Mouse (Mus musculus): ENCODE results near the gene Snrnp27.

The Snrnp27 gene

DNA sequence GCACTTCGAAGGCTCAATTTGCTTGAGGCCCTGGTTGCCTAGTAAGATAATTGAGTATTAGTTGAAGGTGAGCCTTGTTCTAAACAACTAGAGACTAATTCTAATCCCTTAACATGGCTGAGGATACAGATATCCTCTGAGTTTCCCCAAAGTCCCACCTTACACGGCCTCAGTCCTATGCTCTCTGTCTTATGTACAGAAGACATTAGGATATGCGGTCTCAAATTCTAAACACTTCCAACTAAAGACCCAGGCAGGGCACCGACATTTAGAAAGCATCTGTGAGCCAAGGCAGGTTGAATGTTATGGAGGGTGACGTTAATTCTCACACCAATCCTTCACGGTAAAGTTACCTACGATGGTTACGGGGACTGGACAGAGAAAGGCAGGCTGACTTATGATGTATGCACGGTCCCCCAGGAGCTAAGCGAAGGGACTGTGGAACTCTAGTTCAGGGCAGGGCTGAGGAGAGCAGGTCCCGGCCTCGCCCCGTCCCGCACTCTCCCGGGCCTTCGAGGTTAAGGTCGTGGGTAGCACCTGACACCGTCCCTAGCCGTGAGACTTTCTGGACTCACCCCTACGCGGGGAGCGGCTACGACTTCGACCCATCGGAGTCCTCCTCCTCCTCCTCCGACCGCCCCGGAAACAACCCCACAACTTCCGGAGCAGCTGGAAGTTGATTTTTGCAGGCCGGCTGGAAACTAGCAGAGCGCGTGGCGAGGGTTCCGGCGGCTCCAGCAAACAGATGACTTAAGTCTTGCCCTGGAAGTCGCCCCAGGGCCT is at the start of gene Snrnp27:
Gene Snrnp27, minus strand, starts transcription at position 651 of the 783 bp plus-strand sequence.
- peak; percentile 78 to 81 for DNase-seq (ENCODE audit: low spot score in 2 of 2)

DNA sequence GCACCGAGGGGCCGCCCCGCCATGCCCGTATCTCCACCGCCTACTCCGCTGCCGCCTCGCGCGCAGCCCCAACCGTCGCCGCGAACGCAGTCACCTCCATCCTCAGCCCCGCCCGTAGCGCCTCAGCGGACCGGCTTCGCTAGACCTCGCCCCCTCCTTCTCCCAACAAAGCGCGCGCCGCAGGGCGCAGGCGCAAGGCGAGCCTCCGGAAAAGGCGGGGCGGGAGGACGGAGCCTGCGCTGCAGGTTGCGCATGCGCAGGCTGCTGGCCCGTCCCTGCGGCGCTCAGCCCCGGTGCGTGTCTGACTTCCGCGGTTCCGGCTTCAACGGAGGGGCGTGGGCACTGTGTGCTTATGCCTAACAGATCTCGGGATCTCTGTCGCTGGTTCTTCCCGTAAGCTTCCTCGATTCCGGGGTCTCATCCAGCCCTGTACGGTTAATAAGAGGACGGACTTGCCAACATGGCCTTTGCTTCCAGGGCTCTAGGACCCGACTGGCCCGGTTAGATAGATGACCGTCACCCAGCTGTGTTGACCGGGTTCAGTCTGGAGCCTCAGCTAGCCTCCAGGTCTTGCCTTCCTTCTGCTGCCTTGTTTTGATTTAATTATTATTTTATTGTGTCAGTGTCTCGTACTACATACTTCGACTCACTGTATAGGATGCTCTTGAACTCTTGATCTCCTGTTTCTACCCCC is 49.0 kb upstream of the Snrnp27 start, which contains the start of gene Gmcl1:
Gene Gmcl1, minus strand, starts transcription at position 201 of the 694 bp plus-strand sequence.
- DNase-seq (ENCODE audit: low spot score in 2 of 2) = peak; percentile 87 to 89

DNA sequence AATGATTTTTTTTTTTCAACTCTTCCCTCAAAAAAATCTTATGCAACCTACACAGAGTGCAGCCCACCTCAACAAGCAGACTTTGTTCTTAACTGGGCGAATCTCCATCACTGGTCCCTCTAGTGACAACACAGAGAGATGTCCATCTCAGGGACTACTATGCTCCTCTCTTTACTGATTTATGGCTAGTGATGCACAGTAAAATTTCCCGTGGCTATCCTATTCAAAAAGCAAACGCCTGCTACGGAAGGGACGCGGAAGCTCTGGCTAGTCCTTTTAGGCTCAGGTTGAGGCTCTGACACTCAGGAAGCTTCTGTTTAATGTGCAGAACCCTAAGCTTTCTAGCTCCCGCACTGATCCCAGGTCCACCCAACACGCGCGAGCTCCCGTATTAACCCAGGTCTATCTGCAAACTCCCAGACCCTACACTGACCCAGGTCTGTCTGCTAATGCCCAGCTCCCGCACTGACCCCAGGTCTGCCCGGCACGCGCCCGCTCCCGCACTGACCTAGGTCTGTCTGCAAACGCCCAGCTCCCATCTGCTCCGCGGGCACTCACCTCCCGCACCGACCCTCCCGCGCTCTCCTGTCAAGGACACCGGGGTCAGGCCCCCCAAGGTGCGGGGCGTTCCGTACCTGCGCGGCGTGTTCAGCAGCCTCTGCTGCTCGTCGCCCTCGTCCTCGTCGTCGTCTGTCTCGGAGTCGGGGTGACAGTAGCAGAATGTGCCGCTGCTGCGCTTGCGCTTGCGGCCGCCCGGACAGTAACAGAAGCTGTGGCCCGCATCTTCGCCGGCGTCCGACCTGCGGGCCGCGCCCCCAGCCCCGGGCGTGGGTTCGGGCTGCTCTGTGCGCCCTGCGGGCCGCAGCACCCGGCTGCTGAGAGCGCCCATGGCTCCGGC is 48.2 kb upstream of the Snrnp27 start:
- peak; percentile 9 to 42 for DNase-seq (ENCODE audit: low spot score in 2 of 2)

DNA sequence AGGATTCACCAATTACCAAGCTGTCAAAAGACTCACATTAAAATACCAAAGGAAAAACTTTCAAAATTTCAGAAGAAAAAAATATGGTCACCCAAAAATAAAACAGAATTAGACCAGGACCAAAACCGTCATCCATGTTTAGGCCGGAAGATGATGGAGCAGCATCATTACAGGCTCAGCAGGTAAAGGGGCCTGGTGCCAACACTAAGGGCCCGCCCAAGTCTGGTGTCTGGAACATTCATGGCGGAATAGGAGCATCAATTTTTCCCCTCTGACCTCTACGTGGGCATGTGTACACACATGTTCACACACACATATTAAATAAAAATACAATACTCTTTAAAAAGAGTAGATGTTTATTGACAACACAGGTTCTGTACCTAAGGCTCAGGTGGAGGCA is 44.4 kb upstream of the Snrnp27 start:
- DNase-seq (ENCODE audit: low spot score in 2 of 2) = no peak

- no peak for DNase-seq (ENCODE audit: low spot score in 2 of 2)
Observed at GRCm38 (mm10) chr6:86721977-86722376, 37.7 kb upstream of the Snrnp27 start.

DNA sequence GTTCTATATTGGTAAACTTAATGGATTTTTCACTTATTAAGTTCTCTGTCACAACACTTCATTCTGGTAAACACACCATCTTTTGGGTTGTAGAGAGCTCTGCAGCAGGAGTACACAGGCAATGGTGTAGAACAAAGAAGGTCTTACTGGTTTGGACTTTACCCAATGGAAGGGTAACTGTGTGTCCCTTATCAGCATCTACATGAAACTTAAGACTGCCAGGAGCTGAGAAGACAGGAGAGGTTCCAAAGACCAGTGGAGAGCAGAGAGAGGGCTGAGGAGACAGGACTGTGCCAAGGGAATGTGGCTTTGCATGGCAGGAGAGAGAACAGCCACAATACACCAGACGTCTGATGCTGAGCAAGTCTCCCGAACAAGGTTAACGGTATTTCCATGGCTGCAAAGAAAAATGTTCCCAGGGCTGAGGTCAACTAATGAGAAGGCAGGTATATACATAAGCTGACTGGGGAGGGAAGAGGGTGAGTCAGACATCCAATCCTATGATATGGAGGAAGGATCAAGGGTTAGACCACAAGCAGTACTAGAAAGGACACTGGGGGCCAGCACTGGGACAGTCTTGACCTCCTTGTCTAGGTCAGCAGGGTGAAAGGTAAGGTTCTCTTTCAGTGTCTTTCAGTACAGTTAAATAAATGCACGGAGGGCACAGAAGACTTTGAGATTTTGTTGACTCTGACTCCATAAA is 23.9 kb upstream of the Snrnp27 start:
- no peak for DNase-seq (ENCODE audit: low spot score in 2 of 2)

- DNase-seq (ENCODE audit: low spot score in 2 of 2) = no peak
Observed at GRCm38 (mm10) chr6:86702577-86702976, 18.3 kb upstream of the Snrnp27 start.

DNA sequence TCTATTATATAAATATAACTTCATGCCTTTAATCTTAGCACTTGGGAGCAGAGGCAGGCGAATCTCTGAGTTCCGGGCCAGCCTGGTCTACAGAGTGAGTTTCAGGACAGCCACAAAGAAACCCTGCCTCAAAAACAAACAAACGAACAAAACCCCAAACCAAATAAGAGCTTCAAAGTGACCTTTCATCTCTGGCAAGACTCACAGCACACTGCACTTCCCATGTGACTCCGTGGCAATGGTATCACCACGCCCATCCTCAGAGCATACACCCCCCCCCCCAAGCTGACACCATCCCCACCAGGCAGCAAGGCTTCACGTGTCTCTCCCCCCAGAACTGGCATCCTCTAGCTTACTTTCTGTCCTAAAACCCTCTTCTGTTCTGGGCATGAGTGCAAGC is 13.6 kb upstream of the Snrnp27 start:
- DNase-seq (ENCODE audit: low spot score in 2 of 2) = no peak

DNA sequence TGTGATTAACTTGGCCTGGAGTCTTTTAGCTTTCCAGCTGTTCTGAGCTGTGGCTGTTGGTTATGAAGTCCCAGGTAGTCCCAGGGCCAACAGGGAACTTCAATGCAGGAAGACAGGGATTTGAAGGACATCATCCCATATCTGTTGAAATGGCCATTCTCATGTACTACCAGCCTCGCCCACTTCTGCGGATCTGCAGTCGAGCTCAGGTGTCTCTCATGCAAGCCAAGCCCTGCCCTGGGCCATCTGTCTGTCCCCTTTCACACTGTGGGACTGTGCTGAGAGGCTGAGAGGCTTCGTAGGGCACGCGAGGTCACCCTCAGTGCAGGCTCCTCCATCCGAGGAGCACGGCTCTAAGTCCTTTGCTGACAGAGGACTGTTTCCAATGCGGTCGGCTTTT is 11.9 kb upstream of the Snrnp27 start:
- no peak for DNase-seq (ENCODE audit: low spot score in 2 of 2)

DNA sequence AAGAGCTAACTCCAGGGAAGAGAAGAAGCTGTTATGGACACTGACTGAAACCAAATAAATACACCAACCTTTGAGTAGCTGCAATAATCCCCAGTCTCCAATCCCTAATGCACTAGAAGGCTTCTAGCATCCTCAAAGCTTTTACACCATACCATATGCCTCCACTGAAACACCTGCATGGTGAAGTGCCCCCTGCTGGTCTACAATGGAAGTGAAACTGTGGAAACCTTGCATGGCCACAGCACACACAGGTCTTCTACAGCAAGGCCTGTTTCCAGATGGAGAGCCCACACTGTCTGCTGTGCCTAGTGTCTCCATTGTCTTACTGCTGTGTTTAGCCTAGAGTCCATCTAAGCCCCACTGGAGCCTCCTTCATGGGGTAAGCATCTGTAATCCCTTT is 10.1 kb upstream of the Snrnp27 start:
- no peak for DNase-seq (ENCODE audit: low spot score in 2 of 2)

GRCm38 (mm10) chr6:86689671-86690070 is 5.3 kb upstream of the Snrnp27 start:
- no peak for DNase-seq (ENCODE audit: low spot score in 2 of 2)

DNA sequence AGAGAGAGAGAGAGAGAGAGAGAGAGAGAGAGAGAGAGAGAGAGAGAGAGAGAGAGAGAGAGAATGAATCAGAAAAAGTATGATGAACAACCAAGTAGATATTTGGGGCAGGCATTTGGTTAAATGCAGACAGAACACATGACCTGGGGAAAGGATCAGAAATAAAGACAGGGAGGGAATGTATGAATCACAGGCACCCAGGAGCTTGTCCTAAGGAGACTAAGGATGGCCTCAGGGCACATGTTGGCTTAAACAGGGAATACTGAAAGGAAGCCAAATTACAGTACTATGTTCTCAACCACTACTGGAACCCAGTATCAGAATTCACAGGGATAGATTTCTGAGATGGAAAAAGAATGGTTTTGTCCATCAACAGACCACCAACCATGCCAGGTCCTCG is 2.6 kb upstream of the Snrnp27 start:
- DNase-seq (ENCODE audit: low spot score in 2 of 2) = no peak

DNA sequence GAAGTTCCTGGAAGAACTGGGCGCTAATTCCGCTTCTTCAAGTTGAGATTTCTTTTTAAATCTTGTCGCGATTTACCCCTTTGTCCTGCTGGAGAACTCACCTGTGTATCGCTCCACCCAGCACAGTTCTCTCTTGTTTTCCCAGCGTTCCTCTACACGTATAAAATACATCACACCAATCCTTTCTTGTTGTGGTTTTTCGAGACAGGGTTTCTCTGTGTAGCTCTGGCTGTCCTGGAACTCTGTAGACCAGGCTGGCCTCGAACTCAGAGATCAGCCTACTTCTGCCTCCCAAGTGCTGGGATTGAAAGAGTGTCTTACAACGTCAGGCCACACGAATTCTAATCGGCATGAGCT is 311 bp upstream of the Snrnp27 start:
- DNase-seq (ENCODE audit: low spot score in 2 of 2) = no peak

GRCm38 (mm10) chr6:86681289-86681688 is 3.0 kb downstream of the Snrnp27 start:
- no peak for DNase-seq (ENCODE audit: low spot score in 2 of 2)

DNA sequence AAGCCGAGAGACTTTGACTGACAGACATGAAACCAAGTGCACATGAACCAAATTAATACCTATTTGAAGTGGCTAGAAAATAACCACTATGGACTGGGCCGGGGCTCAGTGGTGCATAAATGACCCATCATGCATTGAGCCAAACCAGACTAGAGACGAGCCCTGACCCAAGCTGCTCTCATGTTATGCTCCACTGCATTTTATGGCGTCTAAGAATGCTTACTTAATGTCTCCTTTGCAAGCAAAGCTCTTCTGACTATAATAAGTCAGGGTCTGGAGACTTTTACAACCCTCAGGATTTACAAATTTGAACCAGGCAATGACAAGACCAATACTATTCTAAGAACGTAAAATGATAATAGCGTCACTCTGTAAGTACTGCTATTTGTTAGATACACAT is 6.0 kb downstream of the Snrnp27 start:
- no peak for DNase-seq (ENCODE audit: low spot score in 2 of 2)

DNA sequence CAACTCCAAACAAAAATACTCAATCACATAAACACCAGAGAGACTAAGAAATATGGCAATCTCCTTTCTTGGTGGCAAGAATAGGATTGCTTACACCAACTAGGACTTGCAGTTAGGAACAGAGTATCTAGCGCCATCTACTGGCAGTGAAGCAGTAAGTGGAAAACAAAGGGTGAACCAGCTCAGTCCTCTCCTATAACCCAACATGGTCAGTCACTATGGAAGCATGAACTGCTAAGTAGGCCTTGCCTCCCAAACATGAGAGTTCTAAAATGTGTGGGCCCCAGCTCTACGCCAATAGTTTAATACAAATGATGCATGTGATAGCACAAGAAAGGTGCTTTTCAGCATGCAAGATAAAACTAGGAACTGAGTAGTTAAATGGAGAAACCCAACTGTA is 13.4 kb downstream of the Snrnp27 start:
- peak in 1 of 2 experiments; percentile 32 for DNase-seq (ENCODE audit: low spot score in 2 of 2)

DNA sequence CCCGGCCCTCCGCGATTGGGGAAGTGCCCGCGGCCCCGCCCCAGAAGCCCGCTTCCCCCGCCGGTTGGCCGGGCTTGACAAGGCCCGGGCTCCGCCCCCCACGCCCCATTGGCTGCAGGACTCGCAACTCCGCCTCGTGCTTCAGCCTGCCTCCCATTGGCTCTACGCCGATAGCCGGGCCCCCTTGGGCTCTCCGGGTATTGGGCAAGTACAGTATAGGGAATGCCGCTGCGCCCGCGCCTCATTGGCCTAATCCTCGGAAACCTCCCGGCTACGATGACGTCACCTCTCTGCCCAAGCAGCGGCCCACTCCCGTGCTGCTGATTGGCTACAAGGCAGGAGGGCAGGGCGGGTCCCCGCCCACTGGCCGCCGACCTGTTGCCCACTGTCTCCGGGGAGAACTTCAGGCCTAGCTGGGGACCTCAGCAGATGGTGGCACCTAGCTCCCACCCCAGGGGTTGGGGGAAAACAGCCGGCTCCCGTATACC is 15.0 kb downstream of the Snrnp27 start:
- DNase-seq (ENCODE audit: low spot score in 2 of 2) = peak; percentile 100

DNA sequence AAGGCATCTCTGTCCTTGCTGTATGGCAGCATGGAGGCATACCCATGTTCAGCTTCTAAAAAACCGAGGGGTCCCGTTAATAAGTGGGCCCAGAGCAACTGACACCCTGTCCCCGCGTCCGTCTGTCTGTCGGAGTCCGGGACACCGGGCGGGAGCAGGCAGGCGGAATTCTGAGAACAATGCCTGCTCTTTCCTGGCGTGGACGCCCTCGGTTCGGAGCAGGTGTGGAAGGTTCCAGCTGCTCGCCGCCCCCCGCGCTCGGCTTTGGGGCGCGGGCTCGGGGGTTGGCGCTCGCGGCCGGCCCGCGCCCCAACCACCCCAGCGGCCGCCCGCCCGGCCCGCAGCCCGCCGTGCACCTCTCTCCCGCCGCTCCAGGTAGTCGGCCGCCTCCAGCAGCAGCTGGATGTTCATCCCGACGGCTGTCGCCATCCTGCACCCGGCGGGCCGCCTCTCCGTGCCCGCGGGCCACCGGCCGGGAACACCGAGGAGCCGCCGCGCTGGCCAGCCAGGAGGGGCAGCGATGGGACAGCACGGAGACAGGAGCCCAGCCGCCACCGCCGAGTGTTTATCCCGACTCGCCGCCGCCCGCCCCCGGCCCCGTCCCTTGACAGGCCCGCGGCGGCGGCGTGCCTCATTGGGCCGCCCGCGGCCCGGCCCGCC is 15.6 kb downstream of the Snrnp27 start, which contains the start of gene Mxd1:
Gene Mxd1, minus strand, starts transcription at position 582 of the 660 bp plus-strand sequence.
- peak; percentile 17 to 20 for DNase-seq (ENCODE audit: low spot score in 2 of 2)

DNA sequence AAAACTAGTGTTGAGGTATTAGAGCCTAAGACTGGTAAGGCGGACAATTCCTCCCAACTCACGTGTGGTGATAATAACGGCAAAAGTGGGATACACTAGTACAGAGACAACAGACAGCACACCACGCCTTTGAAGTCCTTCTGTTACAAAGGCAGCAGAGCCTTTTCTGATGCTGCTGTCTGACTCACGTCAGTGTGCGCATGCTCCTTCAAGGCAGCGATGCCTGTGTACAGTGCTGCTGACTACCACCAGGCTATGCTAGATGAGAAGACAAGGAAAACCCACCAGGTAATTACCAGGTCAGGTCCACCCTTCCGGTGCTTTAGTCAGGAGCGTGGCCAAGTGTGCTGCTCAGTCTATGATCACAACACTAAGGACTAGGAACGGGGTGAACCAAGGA is 17.3 kb downstream of the Snrnp27 start:
- DNase-seq (ENCODE audit: low spot score in 2 of 2) = no peak

DNA sequence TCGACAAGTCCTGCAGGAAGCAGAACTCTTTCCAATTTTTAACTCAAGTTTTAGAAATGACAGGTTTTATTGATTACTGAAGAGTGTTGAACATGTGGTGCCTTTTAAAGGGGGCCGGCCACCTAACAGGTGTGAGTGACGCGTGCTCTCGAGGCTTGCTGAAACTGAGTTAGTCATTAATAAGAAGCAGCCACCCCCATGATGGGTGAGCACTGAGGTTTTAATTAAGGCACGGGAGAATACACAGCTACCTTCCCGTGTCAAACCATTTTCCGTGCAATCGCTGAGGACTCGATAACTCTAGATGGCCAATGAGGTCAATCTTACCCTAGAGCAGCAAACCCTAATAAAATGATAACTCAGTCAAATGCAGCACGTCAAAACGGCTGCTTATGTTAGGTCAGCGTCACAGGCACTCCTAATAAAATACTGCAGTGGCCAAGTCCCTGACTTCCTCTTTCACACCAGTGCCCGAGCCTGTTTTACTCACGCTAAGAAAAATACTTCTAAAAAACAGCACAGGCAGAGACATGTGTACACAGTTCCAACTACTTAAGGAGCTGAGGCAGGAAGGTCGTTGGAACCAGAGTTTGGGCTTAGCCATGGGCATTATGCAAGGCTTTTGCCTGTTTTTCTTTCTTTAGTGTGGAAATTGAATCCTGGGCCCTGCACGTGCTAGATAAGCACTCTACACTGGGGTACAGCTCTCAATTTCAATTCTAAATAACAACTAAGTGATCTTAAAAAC is 18.6 kb downstream of the Snrnp27 start:
- DNase-seq (ENCODE audit: low spot score in 2 of 2) = no peak
